Mouse (Mus musculus) midbrain, embryonic 16.5 days (tissue): ENCODE results near the gene Zfp454. TPM values are rescaled to one million over a fixed set of nuclear protein-coding genes. Genes with fewer than 3 reads are reported as not detected.
A peak's percentile ranks its signal among the peaks of the same experiment; 100 is the strongest.

Experiments used
- ATAC-seq: fragments of 200-750 bp; cut with Nextera tagmentation; 2 replicates; pipeline ENCODE4 v1.8.0; 2017; ENCODE audit warnings: moderate TSS enrichment
- H3K27ac ChIP-seq: fragments of 300-500 bp; sonication (generic); 2 replicates; pipeline ENCODE4 v1.5.1; 2014; ENCODE audit warnings: mild to moderate bottlenecking, low read length, mixed read lengths
- H3K27me3 ChIP-seq: fragments of 300-500 bp; sonication (generic); 2 replicates; pipeline ENCODE4 v1.6.1; 2014; ENCODE audit warnings: low read depth, low read length, mixed read lengths; ENCODE audit not compliant: control insufficient read depth, insufficient read depth
- H3K36me3 ChIP-seq: fragments of 300-500 bp; sonication (generic); 2 replicates; pipeline ENCODE4 v1.6.1; 2014; ENCODE audit warnings: mild to moderate bottlenecking, low read length, moderate library complexity, mixed read lengths; ENCODE audit not compliant: control insufficient read depth, insufficient read depth
- H3K4me1 ChIP-seq: fragments of 300-500 bp; sonication (generic); 2 replicates; pipeline ENCODE4 v1.6.1; 2014; ENCODE audit warnings: mild to moderate bottlenecking, low read length, mixed read lengths; ENCODE audit not compliant: control insufficient read depth, insufficient read depth
- H3K4me2 ChIP-seq: fragments of 300-500 bp; sonication (generic); 2 replicates; pipeline ENCODE4 v1.6.1; 2014; ENCODE audit warnings: mild to moderate bottlenecking, low read length, mixed read lengths
- H3K4me3 ChIP-seq: fragments of 300-500 bp; sonication (generic); 2 replicates; pipeline ENCODE4 v1.5.1; 2014; ENCODE audit warnings: low read depth, mild to moderate bottlenecking, low read length, moderate library complexity, mixed read lengths
- H3K9ac ChIP-seq: fragments of 300-500 bp; sonication (generic); 2 replicates; pipeline ENCODE4 v1.6.1; 2014; ENCODE audit warnings: low read depth, low read length, mixed read lengths
- H3K9me3 ChIP-seq: fragments of 300-500 bp; sonication (generic); replicated peaks from 2 replicates; pipeline ENCODE4 v1.6.1; 2014; ENCODE audit warnings: mild to moderate bottlenecking, low read length, mixed read lengths; ENCODE audit not compliant: control insufficient read depth, poor library complexity, severe bottlenecking
- WGBS: fragments of 180-500 bp; shearing (Covaris S2); extraction: QIAGEN DNeasy Blood & Tissue Kit; methylation state at CpG from one replicate; pipeline ENCODE4 v1.1.7; 2014; 5-methylcytosine and 5-hydroxymethylcytosine counted together
- polyA plus RNA-seq: library from polyadenylated mRNA; unstranded; fragments of >200 nt; fragmentation: Nextera tagmentation; extraction: Ambion mirVana; gene quantifications from 2 replicates; pipeline ENCODE4 v1.2.1, GENCODE M21; 2015

Zfp454 gene
- polyA plus RNA-seq, 1 experiment from 2014 or later: 12.7 TPM

DNA sequence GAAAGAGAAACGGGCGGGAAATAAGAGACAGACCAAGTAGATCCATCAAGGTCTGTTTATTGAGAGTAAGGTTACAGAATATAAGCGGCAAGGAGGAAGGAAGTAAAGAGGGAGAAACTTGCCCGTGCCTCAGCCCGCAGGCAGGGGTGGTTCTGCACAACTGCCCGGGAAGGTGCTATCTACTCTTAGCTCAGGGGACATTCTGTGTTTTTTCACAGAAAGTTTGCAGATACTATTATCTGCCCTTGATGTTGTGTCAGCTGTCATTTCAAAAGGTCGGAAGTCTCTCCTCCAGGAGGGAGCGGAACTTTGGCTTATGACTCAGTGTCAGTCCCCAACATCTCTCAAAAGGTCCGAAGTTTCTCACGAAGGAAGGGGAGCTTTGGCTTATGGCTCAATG, 38.1 kb downstream of the Zfp454 start:
- no peak overlapping the region for H3K4me3 ChIP-seq
- 0 out of 2 replicates have a peak, but pooled peaks cover 3% of the 10 kb centered on the region for H3K9me3 ChIP-seq
- WGBS: 15% methylated on average over 10 of the region's 10 CpGs
- no peaks in the 10 kb centered on the region for H3K36me3 ChIP-seq
- H3K9ac ChIP-seq: no peak overlapping the region
- ATAC-seq: no peak
- peaks cover 11% of the 10 kb centered on the region; the same call in 1 of the 2 replicates for H3K4me1 ChIP-seq
- peaks cover 49% of the 10 kb centered on the region for H3K27me3 ChIP-seq
- H3K4me2 ChIP-seq: no peak overlapping the region
- no peak overlapping the region for H3K27ac ChIP-seq

DNA sequence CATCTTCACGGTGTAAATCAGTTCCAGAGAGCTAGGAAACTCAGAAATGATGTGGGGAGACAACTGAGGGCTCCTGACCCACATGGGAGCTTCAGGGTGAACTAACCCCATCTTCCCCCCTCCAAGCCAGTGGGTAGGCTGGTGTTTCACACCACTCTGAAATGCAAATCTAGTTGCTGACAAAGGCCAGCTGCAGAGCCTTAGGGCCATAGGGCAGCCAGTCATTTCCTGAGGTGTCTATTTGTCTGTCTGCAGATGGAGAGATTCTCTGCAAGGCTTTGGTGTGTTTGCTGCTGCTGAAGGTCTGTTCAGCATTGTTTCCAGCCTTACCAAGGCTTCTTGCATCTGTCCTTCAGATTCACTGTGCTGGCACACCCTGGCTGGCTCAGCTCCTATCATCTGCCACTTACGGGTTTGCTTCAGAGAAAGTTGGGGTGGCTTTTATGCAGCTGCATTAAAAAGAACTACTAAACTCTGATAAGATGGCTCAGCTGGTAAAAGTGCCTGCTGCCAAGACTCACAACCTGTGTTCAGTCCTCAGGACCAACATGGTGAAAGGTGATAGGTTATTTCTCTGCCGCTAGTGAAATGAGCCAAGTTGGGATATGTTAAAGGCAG, 38.8 kb downstream of the Zfp454 start:
- Histone ChIP-seq H3K4me1 (peaks cover 11% of the 10 kb centered on the region; the same call in 1 of the 2 replicates), H3K4me3 (no peak overlapping the region), H3K27ac (no peak overlapping the region), H3K9ac (no peak overlapping the region), H3K4me2 (no peak overlapping the region), H3K36me3 (no peaks in the 10 kb centered on the region), H3K9me3 (0 out of 2 replicates have a peak, but pooled peaks cover 3% of the 10 kb centered on the region), H3K27me3 (peaks cover 49% of the 10 kb centered on the region)
- no peak for ATAC-seq
- 33% methylated on average over 3 of the region's 3 CpGs for WGBS

DNA sequence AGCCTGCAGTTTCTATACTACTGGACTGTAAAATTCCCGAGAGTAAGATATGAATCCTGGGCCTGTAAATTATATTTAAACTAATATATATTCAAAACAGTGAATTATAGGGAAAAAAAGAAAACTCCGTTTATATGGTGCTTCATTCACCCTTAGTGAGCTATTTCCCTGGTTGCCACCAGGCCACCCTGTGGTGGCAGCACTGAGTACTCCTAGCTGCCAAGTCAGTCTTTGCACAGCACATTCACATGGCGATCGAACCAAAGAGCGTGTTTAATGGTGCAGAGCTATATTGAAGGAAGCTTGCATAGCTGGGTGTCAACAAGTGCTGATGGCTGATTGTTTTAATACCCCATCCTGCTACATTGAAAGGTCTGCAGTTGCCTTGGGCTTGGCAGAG, 40.4 kb downstream of the Zfp454 start:
- H3K9me3 ChIP-seq: 0 out of 2 replicates have a peak, but pooled peaks cover 3% of the 10 kb centered on the region
- H3K27me3 ChIP-seq: peaks cover 36% of the 10 kb centered on the region
- H3K4me1 ChIP-seq: peaks cover 11% of the 10 kb centered on the region; the same call in 1 of the 2 replicates
- no peak overlapping the region for H3K4me3 ChIP-seq
- H3K36me3 ChIP-seq: no peaks in the 10 kb centered on the region
- H3K9ac ChIP-seq: no peak overlapping the region
- no peak for ATAC-seq
- H3K27ac ChIP-seq: no peak overlapping the region
- H3K4me2 ChIP-seq: no peak overlapping the region
- WGBS: 81% methylated on average over 5 of the region's 5 CpGs

DNA sequence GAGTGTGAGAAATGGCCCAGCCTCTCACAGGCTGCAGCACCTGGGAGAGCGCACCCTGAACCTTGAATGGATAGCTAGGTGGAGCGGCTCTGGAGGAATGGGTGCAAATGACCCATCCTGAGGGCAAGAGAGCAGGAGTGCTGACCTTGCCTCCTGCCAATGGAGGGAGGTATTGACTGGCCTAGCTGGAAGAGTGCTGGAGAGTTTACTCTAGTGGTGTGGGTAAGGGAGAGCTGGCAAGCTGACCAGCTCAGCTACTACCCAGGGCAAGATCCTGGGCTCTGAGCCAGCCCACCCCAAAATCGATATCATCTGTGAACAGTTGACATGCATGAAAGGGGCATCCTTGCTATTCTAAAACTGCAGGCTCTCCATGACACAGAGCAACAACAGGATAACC, 41.5 kb downstream of the Zfp454 start:
- no peak overlapping the region for H3K9ac ChIP-seq
- ATAC-seq: no peak
- no peaks in the 10 kb centered on the region for H3K36me3 ChIP-seq
- H3K9me3 ChIP-seq: 0 out of 2 replicates have a peak, but pooled peaks cover 3% of the 10 kb centered on the region
- no peak overlapping the region for H3K4me3 ChIP-seq
- 97% methylated on average over 3 of the region's 3 CpGs for WGBS
- H3K4me2 ChIP-seq: no peak overlapping the region
- no peak overlapping the region for H3K27ac ChIP-seq
- peaks cover 9% of the 10 kb centered on the region for H3K4me1 ChIP-seq
- H3K27me3 ChIP-seq: peaks cover 25% of the 10 kb centered on the region

DNA sequence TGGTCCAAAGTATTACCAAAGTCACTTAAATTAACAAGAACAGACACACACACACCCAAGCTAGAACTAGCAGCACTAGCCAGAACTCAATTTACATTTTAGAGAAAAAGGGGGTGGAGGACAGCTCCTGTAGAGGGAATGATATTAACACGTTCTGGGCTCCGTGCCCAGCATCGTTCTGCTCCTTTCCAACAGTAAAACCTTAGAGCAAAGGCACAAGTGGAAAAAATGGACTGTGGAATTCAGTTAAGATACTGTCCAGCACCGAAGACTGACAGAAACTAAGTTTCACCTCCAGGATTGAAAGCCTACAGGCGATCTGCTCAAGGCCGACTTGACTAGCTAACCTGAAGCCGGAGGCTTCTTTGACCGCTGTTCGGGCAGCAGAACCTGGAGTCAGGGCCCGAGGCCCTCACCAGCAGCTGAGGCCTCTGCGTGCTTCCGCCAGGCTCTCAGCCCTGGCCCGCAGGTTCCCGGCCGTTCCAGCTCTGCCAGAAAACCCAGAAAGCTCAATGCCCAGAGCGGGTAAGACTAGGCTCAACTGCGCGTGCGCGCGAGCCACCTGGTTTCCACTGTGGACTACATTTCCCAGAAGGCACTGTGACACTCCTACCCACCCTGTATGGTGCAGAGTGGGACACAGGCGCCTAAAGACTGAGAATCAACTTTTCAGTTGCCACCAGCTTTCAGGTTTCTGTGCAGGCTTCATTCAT, 46.3 kb downstream of the Zfp454 start, which contains the start of gene Zfp879:
Zfp879 (minus strand) TSS at position 530 of the 713 bp plus-strand sequence.
- WGBS: 20% methylated on average over 22 of the region's 22 CpGs
- H3K4me1 ChIP-seq: peaks cover 9% of the 10 kb centered on the region

DNA sequence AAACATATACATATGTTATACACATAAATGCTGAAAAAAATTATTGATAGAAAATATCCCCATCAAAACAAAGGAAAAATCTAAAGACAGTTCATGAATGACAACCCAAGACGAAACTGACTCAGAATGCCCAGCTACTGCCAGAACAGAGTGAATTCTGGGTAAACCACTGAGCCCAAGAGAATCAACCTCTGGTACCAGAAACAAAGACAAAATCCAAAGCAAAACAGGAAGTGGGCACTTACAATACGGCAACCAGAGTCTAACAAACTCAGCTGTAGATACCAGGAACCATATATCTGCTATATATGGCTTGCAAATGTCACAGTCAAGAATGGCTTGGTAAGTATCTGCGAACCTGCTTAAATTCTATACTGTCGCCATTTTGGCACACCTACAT, 51.7 kb downstream of the Zfp454 start:
- no peak overlapping the region for H3K9ac ChIP-seq
- peaks cover 9% of the 10 kb centered on the region; the same call in 1 of the 2 replicates for H3K9me3 ChIP-seq
- no peak for ATAC-seq
- no peaks in the 10 kb centered on the region for H3K27me3 ChIP-seq
- no peak overlapping the region for H3K4me3 ChIP-seq
- H3K27ac ChIP-seq: no peak overlapping the region
- peaks cover 4% of the 10 kb centered on the region for H3K4me1 ChIP-seq
- no peak overlapping the region for H3K4me2 ChIP-seq
- H3K36me3 ChIP-seq: peaks cover 15% of the 10 kb centered on the region
- WGBS: 91% methylated on average over 4 of the region's 4 CpGs

More for the DNA sequence above, 46.3 kb downstream of the Zfp454 start, which contains the start of gene Zfp879:
- Histone ChIP-seq H3K4me3 (peak within 1 kb of the TSS; percentile 44), H3K9me3 (no peaks in the 10 kb centered on the region), H3K9ac (peak within 1 kb of the TSS; percentile 68), H3K27me3 (no peaks in the 10 kb centered on the region), H3K4me2 (peak within 1 kb of the TSS; percentile 69), H3K27ac (peak within 1 kb of the TSS; percentile 66), H3K36me3 (no peaks in the 10 kb centered on the region)
- ATAC-seq: peak; percentile 99

DNA sequence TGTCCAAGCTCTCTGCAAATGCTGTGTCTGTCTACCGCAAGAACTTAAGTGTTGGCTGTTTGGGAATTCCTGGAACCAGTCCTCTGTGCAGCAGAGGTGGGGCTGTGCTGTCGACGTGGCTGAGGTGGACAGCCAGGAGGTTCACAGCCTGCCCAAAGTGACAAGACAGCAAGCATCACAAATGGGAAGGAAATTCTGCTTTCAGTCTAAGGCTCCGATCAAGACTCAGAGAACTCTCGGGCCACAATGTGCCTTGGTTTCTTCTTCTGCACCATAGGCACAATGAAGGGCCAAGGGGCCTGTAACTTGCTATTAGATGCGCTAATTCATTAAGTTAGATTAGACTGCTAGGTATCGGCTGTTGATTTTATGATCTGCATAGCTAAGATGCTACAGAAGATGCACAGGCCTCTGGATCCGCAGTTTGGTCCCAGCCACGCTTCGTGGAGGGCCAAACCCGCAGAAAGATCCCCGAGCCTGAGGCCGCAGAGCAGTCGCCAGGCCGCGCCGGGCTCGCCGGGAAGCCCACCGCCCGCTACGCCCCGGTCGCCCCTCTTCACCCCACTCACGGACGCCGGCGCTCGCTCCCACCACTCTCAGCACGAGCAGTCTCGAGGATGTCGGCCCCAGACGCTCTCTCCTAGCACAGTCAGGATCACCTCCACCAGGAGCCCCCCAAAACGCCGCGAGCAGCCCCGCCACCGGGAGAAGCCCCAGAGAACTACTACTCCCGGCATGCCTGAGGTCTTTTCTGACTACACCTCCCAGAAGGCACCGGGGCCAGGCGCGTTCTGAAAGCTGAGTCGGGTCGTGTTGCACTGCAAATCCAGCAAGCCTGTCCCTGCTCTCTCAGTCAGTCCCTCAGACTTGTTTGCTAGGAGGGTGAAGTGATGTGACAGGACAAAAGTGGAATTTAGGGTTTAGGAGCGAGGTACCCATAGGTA, 60.2 kb downstream of the Zfp454 start, which contains the start of gene Zfp354c:
Zfp354c (minus strand) TSS at position 715 of the 944 bp plus-strand sequence.
- Histone ChIP-seq H3K9me3 (no peaks in the 10 kb centered on the region), H3K4me3 (peak within 1 kb of the TSS; percentile 66), H3K27me3 (no peaks in the 10 kb centered on the region), H3K4me1 (peaks cover 13% of the 10 kb centered on the region), H3K36me3 (peaks cover 25% of the 10 kb centered on the region), H3K9ac (peak within 1 kb of the TSS; percentile 75), H3K27ac (peak within 1 kb of the TSS; percentile 75), H3K4me2 (peak within 1 kb of the TSS; percentile 78)
- peak; percentile 98 for ATAC-seq
- WGBS: under 1% methylated on average over 45 of the region's 45 CpGs

DNA sequence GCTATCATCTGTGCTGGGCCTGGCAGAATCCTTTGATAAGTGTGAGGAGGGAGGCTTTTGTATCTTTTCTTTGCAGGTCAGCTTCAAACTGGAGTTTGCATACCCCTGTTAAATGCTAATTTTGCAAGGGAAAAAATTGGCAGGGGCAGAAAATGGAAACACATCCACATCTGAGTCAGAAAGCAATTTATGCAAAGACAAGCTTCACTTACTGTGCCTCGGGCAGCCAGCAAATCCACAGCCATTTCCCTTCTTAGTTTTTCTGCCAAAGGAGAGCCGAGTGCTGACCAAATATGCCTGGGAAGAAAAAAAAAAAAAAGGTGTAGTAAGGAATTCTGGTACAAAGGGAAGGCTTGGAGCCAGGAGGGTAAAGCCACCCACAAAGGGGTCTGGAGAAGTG, 61.2 kb downstream of the Zfp454 start:
- Histone ChIP-seq H3K9me3 (no peaks in the 10 kb centered on the region), H3K36me3 (peaks cover 34% of the 10 kb centered on the region), H3K27ac (no peak overlapping the region; the same call in 1 of the 2 replicates), H3K9ac (peak overlapping the region; percentile 75; the same call in 1 of the 2 replicates), H3K4me1 (peaks cover 13% of the 10 kb centered on the region), H3K4me2 (peak overlapping the region; percentile 78), H3K27me3 (no peaks in the 10 kb centered on the region), H3K4me3 (peak overlapping the region; percentile 66)
- 40% methylated on average over 2 of the region's 2 CpGs for WGBS
- ATAC-seq: no peak
